Mouse (Mus musculus): ENCODE results near the gene Pdgfd.

Pdgfd gene

GRCm38 (mm10) chr9:6305847-6306246 lies 137.5 kb downstream of the Pdgfd start:
- DNase-seq (ENCODE audit: low spot score): no peak

- no peak for DNase-seq (ENCODE audit: low spot score)
These were observed 148.7 kb downstream of the Pdgfd start for GRCm38 (mm10) chr9:6317114-6317513.

GRCm38 (mm10) chr9:6325408-6325807 lies 157.0 kb downstream of the Pdgfd start:
- no peak for DNase-seq (ENCODE audit: low spot score)

GRCm38 (mm10) chr9:6333499-6333898 lies 165.1 kb downstream of the Pdgfd start:
- no peak for DNase-seq (ENCODE audit: low spot score)

GRCm38 (mm10) chr9:6336236-6336635 lies 167.9 kb downstream of the Pdgfd start:
- peak; percentile 36 for DNase-seq (ENCODE audit: low spot score)

GRCm38 (mm10) chr9:6337891-6338290 lies 169.5 kb downstream of the Pdgfd start:
- no peak for DNase-seq (ENCODE audit: low spot score)

- DNase-seq (ENCODE audit: low spot score): no peak
These were observed 170.0 kb downstream of the Pdgfd start for GRCm38 (mm10) chr9:6338344-6338743.

GRCm38 (mm10) chr9:6339394-6339793 lies 171.0 kb downstream of the Pdgfd start:
- no peak for DNase-seq (ENCODE audit: low spot score)

GRCm38 (mm10) chr9:6340750-6341149 lies 172.4 kb downstream of the Pdgfd start:
- no peak for DNase-seq (ENCODE audit: low spot score)

- DNase-seq (ENCODE audit: low spot score): peak; percentile 60
These were observed 174.5 kb downstream of the Pdgfd start for GRCm38 (mm10) chr9:6342854-6343253.

- no peak for DNase-seq (ENCODE audit: low spot score)
These were observed 176.1 kb downstream of the Pdgfd start for GRCm38 (mm10) chr9:6344514-6344913.

GRCm38 (mm10) chr9:6344924-6345323 lies 176.5 kb downstream of the Pdgfd start:
- peak; percentile 25 for DNase-seq (ENCODE audit: low spot score)

GRCm38 (mm10) chr9:6345366-6345765 lies 177.0 kb downstream of the Pdgfd start:
- no peak for DNase-seq (ENCODE audit: low spot score)

GRCm38 (mm10) chr9:6353257-6353960 lies 185.0 kb downstream of the Pdgfd start:
- no peak for DNase-seq (ENCODE audit: low spot score)

GRCm38 (mm10) chr9:6360795-6361194 lies 192.4 kb downstream of the Pdgfd start:
- DNase-seq (ENCODE audit: low spot score): no peak

- no peak for DNase-seq (ENCODE audit: low spot score)
These were observed 198.2 kb downstream of the Pdgfd start for GRCm38 (mm10) chr9:6366550-6366949.

- DNase-seq (ENCODE audit: low spot score): no peak
These were observed 233.4 kb downstream of the Pdgfd start for GRCm38 (mm10) chr9:6401764-6402163.

GRCm38 (mm10) chr9:6406535-6406934 lies 238.2 kb downstream of the Pdgfd start:
- DNase-seq (ENCODE audit: low spot score): no peak

GRCm38 (mm10) chr9:6407972-6408371 lies 239.6 kb downstream of the Pdgfd start:
- no peak for DNase-seq (ENCODE audit: low spot score)

- no peak for DNase-seq (ENCODE audit: low spot score)
These were observed 256.2 kb downstream of the Pdgfd start for GRCm38 (mm10) chr9:6424606-6425005.

Data from adipocyte (in vitro differentiated cells).